Mouse (Mus musculus): ENCODE measurements around the gene Tmem132c. TPM values are rescaled to one million over a fixed set of nuclear protein-coding genes. Genes with fewer than 3 reads are reported as not detected.

The Tmem132c gene
- polyA plus RNA-seq, 1 experiment, result not detected

GRCm38 (mm10) chr5:127374251-127374650 lies 132.6 kb downstream of the Tmem132c start:
- Histone ChIP-seq H3K4me2 (ENCODE audit: low read depth) (no peak overlapping the region), H3K36me3 (ENCODE audit: control insufficient read depth, insufficient read depth) (no peaks in the 10 kb centered on the region), H3ac (ENCODE audit: control insufficient read depth, insufficient read length) (no peak overlapping the region), H3K4me3 (no peak overlapping the region), H3K27me3 (ENCODE audit: control insufficient read depth, insufficient read depth, insufficient read length) (no peaks in the 10 kb centered on the region), H3K79me2 (ENCODE audit: control insufficient read depth, insufficient read depth) (no peaks in the 10 kb centered on the region)
- TF ChIP-seq MYOD1 (IDR thresholded peaks at IDR 0.05; ENCODE audit: control insufficient read depth in 1 of 3, insufficient read length in 2 of 3, low read depth in 2 of 3) (no peak), USF1 (IDR thresholded peaks at IDR 0.05; ENCODE audit: low read depth) (no peak), E2F4 (IDR thresholded peaks at IDR 0.05; ENCODE audit: insufficient read depth) (no peak), CEBPB (IDR thresholded peaks at IDR 0.05; ENCODE audit: insufficient read depth, poor library complexity, severe bottlenecking) (no peak)

- no peak for TF ChIP-seq POLR2AphosphoS2 (IDR thresholded peaks at IDR 0.05; ENCODE audit: insufficient read length, low read depth)
- no peak for TF ChIP-seq POLR2A (IDR thresholded peaks at IDR 0.05; ENCODE audit: insufficient read length, low read depth)
- TF ChIP-seq CEBPB (IDR thresholded peaks at IDR 0.05; ENCODE audit: insufficient read depth, poor library complexity, severe bottlenecking), result no peak
- Histone ChIP-seq H3K36me3 (ENCODE audit: control insufficient read depth, insufficient read depth) (no peaks in the 10 kb centered on the region), H3K27me3 (ENCODE audit: control insufficient read depth, insufficient read depth, insufficient read length) (no peaks in the 10 kb centered on the region), H3K79me2 (ENCODE audit: control insufficient read depth, insufficient read depth) (no peaks in the 10 kb centered on the region), H3K4me2 (ENCODE audit: low read depth) (no peak overlapping the region), H3ac (ENCODE audit: control insufficient read depth, insufficient read length) (no peak overlapping the region), H3K4me3 (no peak overlapping the region)
These were observed 134.0 kb downstream of the Tmem132c start for GRCm38 (mm10) chr5:127375654-127376053.

- H3K27me3 ChIP-seq (ENCODE audit: control insufficient read depth, insufficient read depth, insufficient read length), result no peaks in the 10 kb centered on the region
- H3K4me2 ChIP-seq (ENCODE audit: low read depth), result no peak overlapping the region
- H3K4me3 ChIP-seq, result no peak overlapping the region
- TF ChIP-seq TCF12 (IDR thresholded peaks at IDR 0.05; ENCODE audit: insufficient read depth, poor library complexity, severe bottlenecking), result no peak
- TF ChIP-seq REST (IDR thresholded peaks at IDR 0.05; ENCODE audit: insufficient read depth, insufficient read length), result no peak
- no peak for TF ChIP-seq POLR2AphosphoS2 (IDR thresholded peaks at IDR 0.05; ENCODE audit: insufficient read length, low read depth)
- no peak for TF ChIP-seq MYOD1 (IDR thresholded peaks at IDR 0.05; ENCODE audit: control insufficient read depth in 1 of 3, insufficient read length in 2 of 3, low read depth in 2 of 3)
- no peak for TF ChIP-seq POLR2A (IDR thresholded peaks at IDR 0.05; ENCODE audit: insufficient read length, low read depth)
- TF ChIP-seq E2F4 (IDR thresholded peaks at IDR 0.05; ENCODE audit: insufficient read depth), result no peak
- H3K36me3 ChIP-seq (ENCODE audit: control insufficient read depth, insufficient read depth), result no peaks in the 10 kb centered on the region
- no peak overlapping the region for H3ac ChIP-seq (ENCODE audit: control insufficient read depth, insufficient read length)
- no peaks in the 10 kb centered on the region for H3K79me2 ChIP-seq (ENCODE audit: control insufficient read depth, insufficient read depth)
These were observed 136.9 kb downstream of the Tmem132c start for GRCm38 (mm10) chr5:127378521-127378920.

GRCm38 (mm10) chr5:127379351-127379750 lies 137.7 kb downstream of the Tmem132c start:
- H3K36me3 ChIP-seq (ENCODE audit: control insufficient read depth, insufficient read depth), result no peaks in the 10 kb centered on the region
- no peak for TF ChIP-seq POLR2AphosphoS2 (IDR thresholded peaks at IDR 0.05; ENCODE audit: insufficient read length, low read depth)
- no peak for TF ChIP-seq TCF12 (IDR thresholded peaks at IDR 0.05; ENCODE audit: insufficient read depth, poor library complexity, severe bottlenecking)
- TF ChIP-seq E2F4 (IDR thresholded peaks at IDR 0.05; ENCODE audit: insufficient read depth), result no peak
- no peak for TF ChIP-seq SRF (IDR thresholded peaks at IDR 0.05; ENCODE audit: control insufficient read depth, insufficient read length, low read depth)
- no peak for TF ChIP-seq TCF3 (IDR thresholded peaks at IDR 0.05; ENCODE audit: insufficient read length, low read depth)
- TF ChIP-seq POLR2A (IDR thresholded peaks at IDR 0.05; ENCODE audit: insufficient read length, low read depth), result no peak
- TF ChIP-seq MYOD1 (IDR thresholded peaks at IDR 0.05; ENCODE audit: control insufficient read depth in 1 of 3, insufficient read length in 2 of 3, low read depth in 2 of 3), result no peak
- no peak for TF ChIP-seq CEBPB (IDR thresholded peaks at IDR 0.05; ENCODE audit: insufficient read depth, poor library complexity, severe bottlenecking)
- TF ChIP-seq USF1 (IDR thresholded peaks at IDR 0.05; ENCODE audit: low read depth), result no peak
- TF ChIP-seq MYOG (IDR thresholded peaks at IDR 0.05; ENCODE audit: control insufficient read depth in 1 of 3, insufficient read depth in 1 of 3, insufficient read length in 2 of 3, low read depth in 2 of 3), result no peak
- no peak for TF ChIP-seq MAX (IDR thresholded peaks at IDR 0.05; ENCODE audit: low read depth)
- no peak for TF ChIP-seq REST (IDR thresholded peaks at IDR 0.05; ENCODE audit: insufficient read depth, insufficient read length)

GRCm38 (mm10) chr5:127381216-127381615 lies 139.6 kb downstream of the Tmem132c start:
- H3K79me2 ChIP-seq (ENCODE audit: control insufficient read depth, insufficient read depth), result no peaks in the 10 kb centered on the region
- no peak overlapping the region for H3ac ChIP-seq (ENCODE audit: control insufficient read depth, insufficient read length)
- no peaks in the 10 kb centered on the region for H3K36me3 ChIP-seq (ENCODE audit: control insufficient read depth, insufficient read depth)
- no peak overlapping the region for H3K4me3 ChIP-seq
- TF ChIP-seq TCF3 (IDR thresholded peaks at IDR 0.05; ENCODE audit: insufficient read length, low read depth) (no peak), USF1 (IDR thresholded peaks at IDR 0.05; ENCODE audit: low read depth) (no peak), POLR2AphosphoS2 (IDR thresholded peaks at IDR 0.05; ENCODE audit: insufficient read length, low read depth) (no peak), MAX (IDR thresholded peaks at IDR 0.05; ENCODE audit: low read depth) (no peak), MYOD1 (IDR thresholded peaks at IDR 0.05; ENCODE audit: control insufficient read depth in 1 of 3, insufficient read length in 2 of 3, low read depth in 2 of 3) (no peak), TCF12 (IDR thresholded peaks at IDR 0.05; ENCODE audit: insufficient read depth, poor library complexity, severe bottlenecking) (no peak), POLR2A (IDR thresholded peaks at IDR 0.05; ENCODE audit: insufficient read length, low read depth) (no peak), E2F4 (IDR thresholded peaks at IDR 0.05; ENCODE audit: insufficient read depth) (no peak)
- H3K4me2 ChIP-seq (ENCODE audit: low read depth), result no peak overlapping the region
- no peaks in the 10 kb centered on the region for H3K27me3 ChIP-seq (ENCODE audit: control insufficient read depth, insufficient read depth, insufficient read length)

More at GRCm38 (mm10) chr5:127379351-127379750, 137.7 kb downstream of the Tmem132c start:
- Histone ChIP-seq H3K4me2 (ENCODE audit: low read depth) (no peak overlapping the region), H3K79me2 (ENCODE audit: control insufficient read depth, insufficient read depth) (no peaks in the 10 kb centered on the region), H3ac (ENCODE audit: control insufficient read depth, insufficient read length) (no peak overlapping the region), H3K27me3 (ENCODE audit: control insufficient read depth, insufficient read depth, insufficient read length) (no peaks in the 10 kb centered on the region), H3K4me3 (no peak overlapping the region)

Measured in myocyte (in vitro differentiated cells).